Comparison of ENCODE assay signal across 11 mouse cellular contexts in the genomic region with DNA sequence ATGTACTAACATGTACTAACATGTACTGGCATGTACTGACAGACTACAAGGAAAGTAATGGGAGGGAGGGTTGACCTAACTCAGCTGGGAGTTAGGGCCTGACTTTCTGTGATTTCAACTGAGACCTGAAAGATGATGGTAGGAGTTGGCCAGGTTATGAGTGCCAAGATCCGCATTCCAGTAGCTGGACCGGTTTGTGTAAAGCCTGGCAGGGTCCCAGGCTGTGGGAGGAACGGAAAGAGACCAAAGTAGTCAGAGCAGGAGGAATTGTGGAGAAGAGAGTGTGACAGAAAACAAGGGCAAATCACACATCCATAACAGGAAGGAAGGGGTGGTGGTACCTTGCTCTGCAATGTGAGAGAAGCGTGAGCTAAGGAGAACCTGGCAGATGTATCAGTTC. TPM values are rescaled to one million over a fixed set of nuclear protein-coding genes. Genes with fewer than 3 reads are reported as not detected.
DNase-seq lines count a peak whose midpoint lies in the region.
"Had no signal": no experiment of that assay in that cellular context is flagged by ENCODE, and none has a peak within 500 bp of the region (broad histone marks: within the 10 kb centered on the region; RNA-seq: fewer than 3 reads in every experiment).

No protein-coding gene starts in this region.

- peak; percentile 31 for DNase-seq in urinary bladder, postnatal 14 days (ENCODE audit: low spot score)
- DNase-seq in urinary bladder, postnatal 10 days (ENCODE audit: low spot score) = no peak
- DNase-seq in kidney, postnatal 14 days = peak; percentile 23
- peak; percentile 20 for DNase-seq in lung, postnatal 14 days
- no peak for DNase-seq in gastrocnemius, adult 8-10 months (ENCODE audit: low spot score in 2 of 2)
- no peak for DNase-seq in right cerebral cortex, adult 18-20 months
- DNase-seq in retina, embryonic 14.5 days (ENCODE audit: low spot score) = no peak
- DNase-seq: cerebellum, postnatal 10 days; gastrocnemius, postnatal 36 days; heart, postnatal 4 days; thymus, postnatal 4 days had no signal

RNA-seq across cellular contexts. Expression of a gene that starts 34.1 kb away (rescaled TPM):
- 1 to 10 TPM; 2.3 to 4.7 (median 3.2) TPM for total RNA-seq in gastrocnemius, adult 8-10 months (2022)

RNA-seq across cellular contexts. Expression of a gene that starts 42.6 kb away (rescaled TPM):
- total RNA-seq in gastrocnemius, adult 8-10 months (2022) = not detected

Comparison
In these comparisons a context has a peak if more than half of its experiments do, and no peak if none do; other contexts are left out.
1. DNase-seq: peak in urinary bladder, postnatal 14 days (single experiment), kidney, postnatal 14 days (single experiment) and lung, postnatal 14 days (single experiment); none in urinary bladder, postnatal 10 days (single experiment), gastrocnemius, adult 8-10 months (0 of 2), right cerebral cortex, adult 18-20 months (single experiment) and retina, embryonic 14.5 days (single experiment).